In the genomic region with DNA sequence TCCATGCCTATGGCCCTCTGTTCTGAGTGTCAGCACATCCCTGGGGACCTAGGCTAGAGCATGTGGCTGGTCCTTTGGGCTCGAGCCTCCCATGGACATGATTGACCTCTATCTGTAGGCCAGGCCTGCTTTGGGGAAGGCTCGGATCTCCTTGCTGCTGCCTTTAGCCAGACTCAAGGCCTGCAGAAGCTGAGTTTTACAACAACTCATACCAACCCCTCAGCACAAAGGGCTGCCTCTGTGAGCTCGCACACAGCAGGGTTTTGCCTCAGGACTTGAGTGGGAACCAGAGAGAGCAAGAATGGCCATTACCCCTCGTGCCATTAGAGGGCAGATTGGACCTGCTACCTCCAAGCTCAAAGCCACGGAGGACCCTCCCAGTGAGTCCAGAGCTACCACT, we compare ENCODE assay signal across 23 mouse cellular contexts. TPM values are rescaled to one million over a fixed set of nuclear protein-coding genes. Genes with fewer than 3 reads are reported as not detected.
DNase-seq lines count a peak whose midpoint lies in the region; ATAC-seq and TF ChIP-seq lines count a peak whose summit lies in the region.
"Had no signal": no experiment of that assay in that cellular context is flagged by ENCODE, and none has a peak within 500 bp of the region (broad histone marks: within the 10 kb centered on the region; RNA-seq: fewer than 3 reads in every experiment).

No protein-coding gene starts in this region.

- ATAC-seq in kidney, postnatal 0 days (replicated peaks; ENCODE audit: low FRiP score, low read depth) = no peak
- ATAC-seq: CD4-positive, CD25-positive, alpha-beta regulatory T cell, adult 4 months; forebrain, embryonic 15.5 days; hindbrain, postnatal 0 days had no signal

- TF ChIP-seq CTCF in heart, adult 2 months (IDR thresholded peaks at IDR 0.05) = peak; percentile 23
- 0 out of 2 replicates have a peak, but pooled peaks have one; percentile 5 for TF ChIP-seq CTCF in kidney, postnatal 0 days (IDR thresholded peaks at IDR 0.05; ENCODE audit: low read depth)
- no peak; the same call in 1 of the 2 replicates for TF ChIP-seq CTCF in kidney, adult 2 months (conservative IDR thresholded peaks at IDR 0.05; ENCODE audit: insufficient read depth, insufficient read length, low read depth, low read length)
- TF ChIP-seq CTCF in MEL (IDR thresholded peaks at IDR 0.05 in 2 of 3, conservative IDR thresholded peaks at IDR 0.05 in 1 of 3; ENCODE audit: control insufficient read depth in 1 of 3, insufficient read depth in 1 of 3, low read depth in 2 of 3, low read length in 3 of 3, poor library complexity in 1 of 3, severe bottlenecking in 1 of 3) = no peak

- peak; percentile 5 for TF ChIP-seq RAD21 in MEL (IDR thresholded peaks at IDR 0.05; ENCODE audit: low read depth, low read length)

- no peaks in the 10 kb centered on the region for H3K79me2 ChIP-seq in heart, adult 2 months (replicated peaks; ENCODE audit: control insufficient read depth, insufficient read depth, low read length)
- H3K79me2 ChIP-seq in MEL (ENCODE audit: control insufficient read depth, insufficient read depth, low read length, poor library complexity) = no peaks in the 10 kb centered on the region

- H3K36me3 ChIP-seq in heart, adult 2 months (ENCODE audit: control insufficient read depth, insufficient read depth, low read length) = peaks cover 8% of the 10 kb centered on the region
- H3K36me3 ChIP-seq in kidney, postnatal 0 days (ENCODE audit: insufficient read depth, low read length) = peaks cover 30% of the 10 kb centered on the region
- H3K36me3 ChIP-seq in kidney, adult 2 months (ENCODE audit: control insufficient read depth, insufficient read depth, low read length) = no peaks in the 10 kb centered on the region
- no peaks in the 10 kb centered on the region; a peak in 1 of 4 replicates for H3K36me3 ChIP-seq in MEL (ENCODE audit: control insufficient read depth in 1 of 2, insufficient read depth in 2 of 2, low read length in 2 of 2)

- TF ChIP-seq EP300 in heart, adult 2 months (IDR thresholded peaks at IDR 0.05; ENCODE audit: insufficient read depth, low read depth, low read length) = no peak
- TF ChIP-seq EP300 in MEL (IDR thresholded peaks at IDR 0.05; ENCODE audit: low read depth in 1 of 2, low read length in 2 of 2) = no peak

- DNase-seq in heart, adult 2 months = no peak
- DNase-seq in heart, adult 9 months (ENCODE audit: low spot score in 2 of 2) = no peak
- DNase-seq in kidney, postnatal 0 days (ENCODE audit: low spot score) = no peak
- DNase-seq in kidney, adult 2 months = no peak
- no peak for DNase-seq in MEL (ENCODE audit: low read depth, low spot score)
- no peak for DNase-seq in gastrocnemius, postnatal 14 days
- DNase-seq in gastrocnemius, adult 8-10 months (ENCODE audit: low spot score in 2 of 2) = no peak
- DNase-seq: adrenal gland, adult 8-10 months; adrenal gland, postnatal 36 days; B cell, adult 2 months; cerebellum, adult 11 months; cerebellum, adult 8-10 months; cerebellum, postnatal 14 days; embryo, embryonic 11 days; gastrocnemius, postnatal 10 days; kidney, adult 11 months had no signal

- H3K27ac ChIP-seq in heart, adult 2 months = peak overlapping the region; percentile 7; the same call in 1 of the 2 replicates
- H3K27ac ChIP-seq in kidney, postnatal 0 days = no peak overlapping the region
- no peak overlapping the region for H3K27ac ChIP-seq in kidney, adult 2 months (ENCODE audit: insufficient read depth, low read depth, low read length)
- no peak overlapping the region for H3K27ac ChIP-seq in MEL (ENCODE audit: control insufficient read depth, low read depth, low read length)
- H3K27ac ChIP-seq: embryonic facial prominence, embryonic 15.5 days; forebrain, embryonic 15.5 days; hindbrain, embryonic 13.5 days; hindbrain, postnatal 0 days had no signal

- no peak for TF ChIP-seq POLR2A in heart, adult 2 months (IDR thresholded peaks at IDR 0.05; ENCODE audit: insufficient read depth, low read depth, low read length)
- no peak for TF ChIP-seq POLR2A in kidney, adult 2 months (IDR thresholded peaks at IDR 0.05; ENCODE audit: low read depth, low read length)
- no peak for TF ChIP-seq POLR2A in MEL (IDR thresholded peaks at IDR 0.05; ENCODE audit: control insufficient read depth in 1 of 2, insufficient read depth in 1 of 2, low read depth in 1 of 2, low read length in 2 of 2, poor library complexity in 1 of 2)

- H3K27me3 ChIP-seq in heart, adult 2 months (ENCODE audit: control insufficient read depth, insufficient read depth, low read length) = no peaks in the 10 kb centered on the region
- H3K27me3 ChIP-seq in kidney, postnatal 0 days (ENCODE audit: insufficient read depth, low read length) = no peaks in the 10 kb centered on the region
- H3K27me3 ChIP-seq in kidney, adult 2 months (replicated peaks; ENCODE audit: control insufficient read depth, insufficient read depth, low read length) = no peaks in the 10 kb centered on the region
- H3K27me3 ChIP-seq in MEL (ENCODE audit: control insufficient read depth in 1 of 2, insufficient read depth in 2 of 2, low read length in 2 of 2) = no peaks in the 10 kb centered on the region
- H3K27me3 ChIP-seq: embryonic facial prominence, embryonic 15.5 days; forebrain, embryonic 15.5 days; heart, embryonic 12.5 days; hindbrain, embryonic 13.5 days had no signal

- H3K4me1 ChIP-seq in heart, adult 2 months (ENCODE audit: control insufficient read depth, insufficient read depth, low read length) = no peaks in the 10 kb centered on the region
- H3K4me1 ChIP-seq in kidney, postnatal 0 days (replicated peaks; ENCODE audit: insufficient read depth, low read length) = no peaks in the 10 kb centered on the region
- H3K4me1 ChIP-seq in kidney, adult 2 months (ENCODE audit: control insufficient read depth, insufficient read depth, low read length) = peaks cover 2% of the 10 kb centered on the region; the same call in 1 of the 2 replicates
- H3K4me1 ChIP-seq in MEL (ENCODE audit: control insufficient read depth in 1 of 2, insufficient read depth in 2 of 2, low read length in 2 of 2) = no peaks in the 10 kb centered on the region
- H3K4me1 ChIP-seq: embryonic facial prominence, embryonic 15.5 days; forebrain, embryonic 15.5 days had no signal

- H3K9me3 ChIP-seq in kidney, postnatal 0 days (replicated peaks; ENCODE audit: low read length) = no peaks in the 10 kb centered on the region
- no peaks in the 10 kb centered on the region for H3K9me3 ChIP-seq in MEL (replicated peaks; ENCODE audit: insufficient read depth, low read length)
- H3K9me3 ChIP-seq: embryonic facial prominence, embryonic 15.5 days; forebrain, embryonic 15.5 days; heart, embryonic 12.5 days; hindbrain, embryonic 13.5 days had no signal

- H3K4me2 ChIP-seq in kidney, postnatal 0 days (ENCODE audit: low read length) = no peak overlapping the region
- H3K4me2 ChIP-seq: embryonic facial prominence, embryonic 15.5 days; forebrain, embryonic 15.5 days; heart, embryonic 12.5 days; hindbrain, embryonic 13.5 days had no signal

- WGBS in heart, adult 2 months = 75% methylated on average over 5 of the region's 5 CpGs
- 82% methylated on average over 5 of the region's 5 CpGs for WGBS in kidney, postnatal 0 days
- 84% methylated on average over 5 of the region's 5 CpGs for WGBS in kidney, adult 2 months

- intact Hi-C loops in heart, adult 2 months (cut with DNase I) = no loop called here
- intact Hi-C loops in gastrocnemius, postnatal 14 days (cut with DNase I; ENCODE audit: low total_unique reads) = no loop called here

- H3K4me3 ChIP-seq in heart, adult 2 months = no peak overlapping the region
- no peak overlapping the region for H3K4me3 ChIP-seq in kidney, postnatal 0 days (replicated peaks; ENCODE audit: low read depth, low read length)
- H3K4me3 ChIP-seq in kidney, adult 2 months (ENCODE audit: insufficient read depth, low read depth, low read length) = no peak overlapping the region
- no peak overlapping the region for H3K4me3 ChIP-seq in MEL (ENCODE audit: control insufficient read depth in 1 of 2, insufficient read depth in 1 of 2, low read depth in 2 of 2, low read length in 2 of 2)
- H3K4me3 ChIP-seq: embryonic facial prominence, embryonic 15.5 days; erythroblast, embryonic 14.5 days; forebrain, embryonic 15.5 days; heart, embryonic 12.5 days; hindbrain, embryonic 13.5 days had no signal

- no peak overlapping the region for H3K9ac ChIP-seq in heart, adult 2 months (ENCODE audit: low read depth, low read length)
- H3K9ac ChIP-seq in kidney, postnatal 0 days (ENCODE audit: low read depth, low read length) = no peak overlapping the region
- H3K9ac ChIP-seq in MEL (ENCODE audit: control insufficient read depth, low read depth, low read length, poor library complexity, severe bottlenecking) = no peak overlapping the region
- H3K9ac ChIP-seq: embryonic facial prominence, embryonic 15.5 days; forebrain, embryonic 15.5 days; heart, embryonic 12.5 days; hindbrain, embryonic 13.5 days had no signal

RNA-seq across cellular contexts. Expression of a gene that starts 27.4 kb away (rescaled TPM):
- 10 to 100 TPM; 25.9 to 27.1 TPM for total RNA-seq in heart, adult 2 months (2021)
- polyA plus RNA-seq in heart, adult 2 months (2012; rRNA removed) = 23.2 and 25.4 TPM in 2 replicates
- 37.5 and 42.0 TPM in 2 replicates for polyA plus RNA-seq in kidney, postnatal 0 days (2015; fragmentation: Nextera tagmentation; extraction: Ambion mirVana)
- polyA plus RNA-seq in kidney, adult 2 months (2012; rRNA removed) = 30.3 and 33.5 TPM in 2 replicates
- 39.9 and 40.5 TPM in 2 replicates for total RNA-seq in MEL (2012; rRNA removed)
- 10 to 100 TPM in 1 of 2 experiments, not detected in 1; 49.7 TPM for polyA plus RNA-seq in MEL (2012; ENCODE audit: insufficient read depth in 1 of 2, insufficient read length in 2 of 2, low read depth in 1 of 2, low replicate concordance in 2 of 2, missing spikeins in 1 of 2)
- total RNA-seq in gastrocnemius, postnatal 14 days (2021) = 10 to 100 TPM; 16.6 to 18.1 TPM
- total RNA-seq in gastrocnemius, adult 8-10 months (2022) = 10 to 100 TPM; 14.3 to 16.8 (median 15.2) TPM

RNA-seq across cellular contexts. Expression of a gene that starts 53.2 kb away (rescaled TPM):
- total RNA-seq in heart, adult 2 months (2021) = over 10,000 TPM; 11,796 to 13,259 TPM
- polyA plus RNA-seq in heart, adult 2 months (2012; rRNA removed) = 3,546 and 6,285 TPM in 2 replicates
- polyA plus RNA-seq in kidney, postnatal 0 days (2015; fragmentation: Nextera tagmentation; extraction: Ambion mirVana) = 37.8 and 38.5 TPM in 2 replicates
- 94.2 and 96.2 TPM in 2 replicates for polyA plus RNA-seq in kidney, adult 2 months (2012; rRNA removed)
- total RNA-seq in MEL (2012; rRNA removed) = 115 and 117 TPM in 2 replicates
- 100 to 1,000 TPM; 176 to 199 TPM for polyA plus RNA-seq in MEL (2012; ENCODE audit: insufficient read depth in 1 of 2, insufficient read length in 2 of 2, low read depth in 1 of 2, low replicate concordance in 2 of 2, missing spikeins in 1 of 2)
- total RNA-seq in gastrocnemius, postnatal 14 days (2021) = 100 to 1,000 TPM; 213 to 317 TPM
- 100 to 1,000 TPM; 412 to 549 (median 488) TPM for total RNA-seq in gastrocnemius, adult 8-10 months (2022)

RNA-seq across cellular contexts. Expression of a gene that starts 57.2 kb away (rescaled TPM):
- 10 to 100 TPM; 91.5 to 98.7 TPM for total RNA-seq in heart, adult 2 months (2021)
- polyA plus RNA-seq in heart, adult 2 months (2012; rRNA removed) = 89.6 and 97.1 TPM in 2 replicates
- polyA plus RNA-seq in kidney, postnatal 0 days (2015; fragmentation: Nextera tagmentation; extraction: Ambion mirVana) = 136 and 141 TPM in 2 replicates
- 141 and 195 TPM in 2 replicates for polyA plus RNA-seq in kidney, adult 2 months (2012; rRNA removed)
- total RNA-seq in MEL (2012; rRNA removed) = 406 and 433 TPM in 2 replicates
- polyA plus RNA-seq in MEL (2012; ENCODE audit: insufficient read depth in 1 of 2, insufficient read length in 2 of 2, low read depth in 1 of 2, low replicate concordance in 2 of 2, missing spikeins in 1 of 2) = 1,000 to 10,000 TPM in 1 of 2 experiments, 100 to 1,000 TPM in 1; 365 to 1,109 TPM
- 10 to 100 TPM; 68.8 to 72.9 TPM for total RNA-seq in gastrocnemius, postnatal 14 days (2021)
- 10 to 100 TPM; 40.8 to 56.9 (median 49.9) TPM for total RNA-seq in gastrocnemius, adult 8-10 months (2022)

Comparison
In these comparisons a context has a peak if more than half of its experiments do, and no peak if none do; other contexts are left out.
1. CTCF ChIP-seq: peak in heart, adult 2 months (single experiment) and kidney, postnatal 0 days (single experiment); none in kidney, adult 2 months (single experiment) and MEL (0 of 3).
2. RNA of a gene that starts 53.2 kb away (total RNA-seq): 11,796 to 13,259 TPM in heart, adult 2 months; 412 to 549 TPM in gastrocnemius, adult 8-10 months, 213 to 317 TPM in gastrocnemius, postnatal 14 days and 115 to 117 TPM in MEL; every median in the first group is over 10 times any median in the second.